Mouse (Mus musculus): Measurements from ENCODE around the gene Rai14. TPM values are rescaled to one million over a fixed set of nuclear protein-coding genes. Genes with fewer than 3 reads are reported as not detected.

Gene Rai14
- polyA plus RNA-seq, 2 experiments from 2014 or later: 0.99 to 1.5 TPM

- ATAC-seq: no peak
Measured at GRCm38 (mm10) chr15:10720188-10720587, 5.8 kb upstream of the Rai14 start.

GRCm38 (mm10) chr15:10719511-10719910, 5.1 kb upstream of the Rai14 start:
- no peak for ATAC-seq

GRCm38 (mm10) chr15:10718763-10719162, 4.3 kb upstream of the Rai14 start:
- no peak for ATAC-seq

GRCm38 (mm10) chr15:10717284-10717683, 2.9 kb upstream of the Rai14 start:
- ATAC-seq: no peak

GRCm38 (mm10) chr15:10715966-10716365, 1.5 kb upstream of the Rai14 start:
- ATAC-seq: no peak

GRCm38 (mm10) chr15:10715139-10715505, 698 bp upstream of the Rai14 start:
- ATAC-seq: no peak

GRCm38 (mm10) chr15:10713626-10714316, 653 bp downstream of the Rai14 start:
- no peak for ATAC-seq

- no peak for ATAC-seq
Measured at GRCm38 (mm10) chr15:10713181-10713625, 1.2 kb downstream of the Rai14 start.

GRCm38 (mm10) chr15:10712288-10712687, 2.1 kb downstream of the Rai14 start:
- no peak for ATAC-seq

- ATAC-seq: no peak
Measured at GRCm38 (mm10) chr15:10711231-10711630, 3.2 kb downstream of the Rai14 start.

GRCm38 (mm10) chr15:10708591-10709272, 5.7 kb downstream of the Rai14 start:
- no peak for ATAC-seq

GRCm38 (mm10) chr15:10707109-10707508, 7.3 kb downstream of the Rai14 start:
- no peak for ATAC-seq

GRCm38 (mm10) chr15:10706414-10706813, 8.0 kb downstream of the Rai14 start:
- ATAC-seq: no peak

- ATAC-seq: no peak
Measured at GRCm38 (mm10) chr15:10705752-10706151, 8.7 kb downstream of the Rai14 start.

GRCm38 (mm10) chr15:10704328-10704727, 10.1 kb downstream of the Rai14 start:
- ATAC-seq: no peak

- ATAC-seq: no peak
Measured at GRCm38 (mm10) chr15:10701571-10701970, 12.9 kb downstream of the Rai14 start.

GRCm38 (mm10) chr15:10700891-10701466, 13.4 kb downstream of the Rai14 start:
- no peak for ATAC-seq

GRCm38 (mm10) chr15:10696478-10697234, 17.8 kb downstream of the Rai14 start:
- ATAC-seq: no peak

GRCm38 (mm10) chr15:10692627-10693026, 21.8 kb downstream of the Rai14 start:
- ATAC-seq: no peak

- ATAC-seq: no peak
Measured at GRCm38 (mm10) chr15:10691481-10691880, 22.9 kb downstream of the Rai14 start.

GRCm38 (mm10) chr15:10690973-10691372, 23.5 kb downstream of the Rai14 start:
- no peak for ATAC-seq

- ATAC-seq: no peak
Measured at GRCm38 (mm10) chr15:10690219-10690618, 24.2 kb downstream of the Rai14 start.

GRCm38 (mm10) chr15:10689304-10689703, 25.1 kb downstream of the Rai14 start:
- ATAC-seq: no peak
